Mouse (Mus musculus): Measurements from ENCODE around the gene Tspan5. TPM values are rescaled to one million over a fixed set of nuclear protein-coding genes. Genes with fewer than 3 reads are reported as not detected.
A peak's percentile ranks its signal among the peaks of the same experiment; 100 is the strongest.

The Tspan5 gene
- total RNA-seq, 2 experiments from 2014 or later, result 184 to 208 TPM

- intact Hi-C loops (cut with DNase I), result loop anchor here (10.0 kb wide), 1 partner anchor 61 kb away; no protein-coding TSS in a partner anchor
Observed at GRCm38 (mm10) chr3:138886121-138886520, 144.1 kb downstream of the Tspan5 start.

DNA sequence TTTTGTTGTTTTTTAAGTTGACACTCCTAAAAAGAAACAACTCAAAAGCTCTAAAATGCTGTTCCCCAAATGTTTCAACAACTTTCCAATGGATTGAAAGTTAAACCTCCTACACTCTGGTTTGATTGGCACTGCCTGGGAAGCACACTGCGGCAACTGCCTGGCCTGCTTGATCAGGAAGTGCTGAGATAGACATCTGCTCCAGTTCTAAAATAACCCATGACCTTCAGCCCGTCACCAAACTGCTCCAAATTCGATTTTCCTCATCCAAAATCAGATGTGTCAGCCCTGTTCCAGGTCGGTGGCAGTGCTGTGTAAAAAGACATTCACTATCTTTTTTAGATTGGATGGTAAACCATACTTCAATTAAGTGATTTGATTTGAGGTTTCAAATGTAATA is 147.2 kb downstream of the Tspan5 start:
- intact Hi-C loops (cut with DNase I), result loop anchor here (10.0 kb wide), 1 partner anchor 64 kb away; no protein-coding TSS in a partner anchor

More at GRCm38 (mm10) chr3:138886121-138886520, 144.1 kb downstream of the Tspan5 start:
- no peak for DNase-seq (ENCODE audit: extremely low spot score in 1 of 2, low spot score in 2 of 2)

GRCm38 (mm10) chr3:138889769-138890295 is 147.8 kb downstream of the Tspan5 start:
- no peak for DNase-seq (ENCODE audit: extremely low spot score in 1 of 2, low spot score in 2 of 2)
- intact Hi-C loops (cut with DNase I), result loop anchor here (10.0 kb wide), 1 partner anchor 65 kb away; no protein-coding TSS in a partner anchor

More for the DNA sequence above, 147.2 kb downstream of the Tspan5 start:
- DNase-seq (ENCODE audit: extremely low spot score in 1 of 2, low spot score in 2 of 2), result no peak

GRCm38 (mm10) chr3:138893520-138893919 is 151.5 kb downstream of the Tspan5 start:
- intact Hi-C loops (cut with DNase I), result no loop called here
- no peak for DNase-seq (ENCODE audit: extremely low spot score in 1 of 2, low spot score in 2 of 2)

- intact Hi-C loops (cut with DNase I), result no loop called here
- DNase-seq (ENCODE audit: extremely low spot score in 1 of 2, low spot score in 2 of 2), result no peak
Observed at GRCm38 (mm10) chr3:138897500-138897899, 155.5 kb downstream of the Tspan5 start.

DNA sequence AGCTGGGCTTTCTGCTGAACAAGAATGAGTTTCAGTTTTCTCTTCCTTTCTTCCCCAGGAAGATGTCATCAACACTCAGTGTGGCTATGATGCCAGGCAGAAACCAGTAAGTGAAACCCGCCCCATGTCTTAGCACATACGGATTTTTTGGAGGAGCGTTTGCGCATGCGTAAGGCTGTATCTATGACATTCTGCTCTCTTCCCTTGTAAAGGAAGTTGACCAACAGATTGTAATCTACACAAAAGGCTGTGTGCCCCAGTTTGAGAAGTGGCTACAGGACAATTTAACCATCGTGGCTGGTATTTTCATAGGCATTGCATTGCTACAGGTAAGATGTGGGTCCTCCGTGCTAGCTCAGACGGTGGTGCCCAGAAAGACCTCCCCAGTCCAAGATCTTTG is 156.1 kb downstream of the Tspan5 start:
- no peak for DNase-seq (ENCODE audit: extremely low spot score in 1 of 2, low spot score in 2 of 2)
- intact Hi-C loops (cut with DNase I), result no loop called here

- no peak for DNase-seq (ENCODE audit: extremely low spot score in 1 of 2, low spot score in 2 of 2)
- intact Hi-C loops (cut with DNase I), result loop anchor here (10.0 kb wide), 1 partner anchor 256 kb away; no protein-coding TSS in a partner anchor
Observed at GRCm38 (mm10) chr3:138900571-138901141, 158.7 kb downstream of the Tspan5 start.

GRCm38 (mm10) chr3:138905678-138906077 is 163.7 kb downstream of the Tspan5 start:
- intact Hi-C loops (cut with DNase I), result loop anchor here (5.0 to 10.0 kb wide), 3 partner anchors 163 to 443 kb away; partner anchors contain the start of gene Tspan5
- peak in 1 of 2 experiments; percentile 68 for DNase-seq (ENCODE audit: extremely low spot score in 1 of 2, low spot score in 2 of 2)

DNA sequence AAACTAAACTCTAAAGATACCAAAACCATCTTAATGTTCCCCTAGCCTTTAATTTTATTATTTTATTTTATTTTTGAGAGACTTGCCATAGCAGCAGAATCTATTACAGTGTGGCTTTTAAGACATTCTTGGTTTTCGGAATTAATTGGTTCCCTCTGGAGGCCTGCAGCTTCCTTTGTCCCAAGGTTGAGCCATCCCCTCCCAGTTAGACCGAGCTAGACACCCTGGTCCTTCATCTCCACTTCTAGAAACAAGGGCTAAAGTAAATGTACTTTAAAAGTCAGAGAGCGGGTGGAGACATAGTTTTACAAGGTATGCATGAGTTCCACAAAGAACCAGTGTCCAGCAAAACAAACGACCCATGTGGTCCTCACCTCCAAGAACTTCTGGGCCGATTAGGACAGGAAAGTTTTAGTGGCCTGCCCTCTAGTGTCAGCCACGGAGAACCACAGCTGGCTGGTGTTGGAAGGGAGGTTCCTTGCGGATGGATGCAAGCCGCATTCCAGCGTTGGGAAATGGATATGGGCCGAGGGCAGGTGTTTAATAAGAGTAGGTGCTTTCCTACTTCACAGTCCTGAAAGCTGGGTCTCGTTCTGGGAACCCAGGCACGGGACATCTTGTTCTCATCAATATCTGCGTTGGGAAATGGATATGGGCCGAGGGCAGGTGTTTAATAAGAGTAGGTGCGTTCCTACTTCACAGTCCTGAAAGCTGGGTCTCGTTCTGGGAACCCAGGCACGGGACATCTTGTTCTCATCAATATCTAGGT is 164.3 kb downstream of the Tspan5 start:
- peak; percentile 56 to 77 for DNase-seq (ENCODE audit: extremely low spot score in 1 of 2, low spot score in 2 of 2)
- intact Hi-C loops (cut with DNase I), result loop anchor here (5.0 to 10.0 kb wide), 3 partner anchors 164 to 444 kb away; partner anchors contain the start of gene Tspan5

DNA sequence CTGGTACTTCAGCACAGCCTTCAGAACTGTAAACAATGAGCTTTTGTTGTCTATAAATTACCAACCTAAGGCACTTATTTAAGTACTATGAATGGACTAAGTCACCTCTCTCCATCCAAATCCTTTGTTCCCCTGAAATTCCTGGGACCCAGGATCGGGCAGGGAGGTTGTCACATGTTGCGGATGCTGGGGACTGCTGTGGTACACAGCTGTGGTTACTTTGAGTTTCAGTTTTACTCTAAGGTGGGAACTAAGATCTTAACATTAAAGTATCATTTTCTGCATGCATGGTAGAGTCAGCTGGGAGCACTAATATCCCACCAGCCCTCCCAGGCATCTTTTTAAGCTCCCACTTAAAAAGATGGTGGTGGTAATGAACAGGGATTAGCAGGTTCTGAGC is 167.3 kb downstream of the Tspan5 start:
- no peak for DNase-seq (ENCODE audit: extremely low spot score in 1 of 2, low spot score in 2 of 2)
- intact Hi-C loops (cut with DNase I), result loop anchor here (5.0 to 10.0 kb wide), 3 partner anchors 167 to 447 kb away; partner anchors contain the start of gene Tspan5

DNA sequence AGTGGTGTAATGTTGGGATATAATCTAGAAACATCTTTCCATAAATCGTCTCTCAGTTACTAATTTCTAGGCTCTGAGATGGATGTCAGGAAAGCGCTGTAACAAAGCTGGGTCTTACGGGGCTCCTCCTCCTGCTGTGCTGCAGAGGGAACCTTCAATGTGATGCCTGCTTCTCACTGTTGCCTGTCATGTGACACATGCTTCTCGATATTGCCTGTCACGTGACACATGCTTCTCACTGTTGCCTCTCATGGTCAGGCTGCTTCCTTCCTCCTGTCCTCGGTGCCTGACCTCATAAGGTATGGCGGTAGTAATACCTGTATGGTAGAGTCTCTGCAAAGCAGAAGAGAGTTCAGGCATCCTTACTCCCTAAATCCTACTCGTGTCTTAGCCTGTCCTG is 170.5 kb downstream of the Tspan5 start:
- no peak for DNase-seq (ENCODE audit: extremely low spot score in 1 of 2, low spot score in 2 of 2)
- intact Hi-C loops (cut with DNase I), result no loop called here

DNA sequence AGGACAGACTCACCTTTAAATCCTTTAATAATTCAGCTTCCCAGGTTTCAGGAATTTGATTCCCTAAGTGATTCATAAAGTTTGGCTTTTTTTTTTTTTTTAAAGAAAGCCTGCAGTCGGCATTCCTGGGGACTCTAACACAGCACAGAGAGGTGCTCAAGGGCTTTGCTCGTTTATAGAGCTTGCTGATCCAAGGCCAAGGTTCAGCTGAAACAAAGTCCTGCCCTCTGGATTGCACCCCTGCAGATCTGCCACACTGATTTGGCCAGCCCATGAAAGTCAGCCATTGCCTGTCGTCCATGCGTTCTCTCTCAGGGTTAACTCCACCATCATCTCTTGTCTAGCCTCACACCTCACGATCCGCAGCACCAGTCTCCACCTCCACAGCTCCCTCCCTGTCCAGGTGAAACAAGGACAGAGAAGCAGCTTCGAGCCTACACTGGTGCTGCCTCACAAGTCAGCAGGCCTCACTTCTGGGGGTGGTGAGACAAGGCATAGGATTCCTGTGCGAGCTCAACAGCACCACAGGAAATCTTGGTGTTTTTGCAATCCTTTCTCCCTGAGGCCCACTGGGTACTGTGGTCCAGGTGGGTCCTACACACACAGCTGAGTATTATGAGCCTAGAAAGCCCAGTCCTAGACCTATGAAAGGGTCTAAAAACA is 172.8 kb downstream of the Tspan5 start:
- DNase-seq (ENCODE audit: extremely low spot score in 1 of 2, low spot score in 2 of 2), result no peak
- intact Hi-C loops (cut with DNase I), result no loop called here

DNA sequence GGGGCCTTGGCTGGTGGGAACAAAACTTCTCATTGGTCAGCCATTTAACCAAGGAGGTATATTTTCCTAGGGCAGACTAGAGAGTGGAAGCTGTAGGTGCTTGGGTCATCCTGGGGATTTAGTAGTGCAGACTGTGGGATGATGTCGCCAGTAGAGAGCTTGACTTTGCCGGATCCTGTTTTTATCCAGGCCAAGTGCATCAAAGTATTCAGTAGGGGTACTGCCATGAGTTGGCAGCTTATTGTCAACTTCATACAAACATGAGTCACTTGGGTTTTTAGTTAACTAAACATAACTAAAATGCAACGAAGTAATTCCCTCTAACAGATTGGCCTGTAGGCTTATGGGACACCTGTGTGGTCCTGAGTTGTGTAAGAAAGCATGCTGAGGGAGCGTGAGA is 174.6 kb downstream of the Tspan5 start:
- intact Hi-C loops (cut with DNase I), result no loop called here
- no peak for DNase-seq (ENCODE audit: extremely low spot score in 1 of 2, low spot score in 2 of 2)

GRCm38 (mm10) chr3:138917016-138917415 is 175.0 kb downstream of the Tspan5 start:
- intact Hi-C loops (cut with DNase I), result no loop called here
- no peak for DNase-seq (ENCODE audit: extremely low spot score in 1 of 2, low spot score in 2 of 2)

DNA sequence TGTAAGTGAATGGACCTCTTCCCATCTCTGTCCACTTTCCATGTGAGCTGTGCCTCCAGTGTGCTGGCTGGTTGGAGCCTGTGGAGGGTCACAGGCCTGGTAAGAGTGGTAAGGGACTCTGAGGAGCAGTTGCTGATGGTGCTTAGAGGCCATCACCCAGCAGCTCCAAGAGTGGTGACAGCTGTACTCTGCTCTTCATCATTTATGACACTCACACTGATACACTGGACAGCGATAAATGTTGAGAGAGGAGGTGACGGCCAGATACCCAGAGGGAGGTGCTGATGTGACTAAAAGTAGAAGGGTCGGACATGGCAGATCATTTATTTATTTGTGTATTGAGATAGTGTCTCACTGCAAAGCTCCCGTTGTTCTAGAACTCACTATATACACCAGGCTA is 176.2 kb downstream of the Tspan5 start:
- no peak for DNase-seq (ENCODE audit: extremely low spot score in 1 of 2, low spot score in 2 of 2)
- intact Hi-C loops (cut with DNase I), result no loop called here

GRCm38 (mm10) chr3:138926161-138926560 is 184.2 kb downstream of the Tspan5 start:
- no peak for DNase-seq (ENCODE audit: extremely low spot score in 1 of 2, low spot score in 2 of 2)
- intact Hi-C loops (cut with DNase I), result no loop called here

DNA sequence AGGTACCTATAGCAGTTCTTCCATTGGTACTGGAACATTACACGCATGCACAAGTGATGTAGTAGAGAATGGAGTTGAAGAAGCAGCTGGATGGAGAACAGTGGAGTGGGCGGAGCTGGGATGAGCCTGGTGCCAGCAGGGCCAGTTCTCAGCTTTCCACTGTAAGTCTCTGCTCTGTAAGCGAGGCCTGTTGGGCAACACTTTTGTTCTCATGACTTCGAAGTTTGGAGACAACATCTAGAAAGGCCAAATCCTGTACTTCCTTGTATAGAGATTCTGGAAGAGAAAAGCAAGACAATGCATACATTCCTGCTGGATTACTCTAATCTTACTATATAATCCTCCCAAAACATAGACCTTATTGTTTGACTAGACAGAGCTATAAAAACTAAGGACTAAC is 185.4 kb downstream of the Tspan5 start:
- DNase-seq (ENCODE audit: extremely low spot score in 1 of 2, low spot score in 2 of 2), result no peak
- intact Hi-C loops (cut with DNase I), result no loop called here

DNA sequence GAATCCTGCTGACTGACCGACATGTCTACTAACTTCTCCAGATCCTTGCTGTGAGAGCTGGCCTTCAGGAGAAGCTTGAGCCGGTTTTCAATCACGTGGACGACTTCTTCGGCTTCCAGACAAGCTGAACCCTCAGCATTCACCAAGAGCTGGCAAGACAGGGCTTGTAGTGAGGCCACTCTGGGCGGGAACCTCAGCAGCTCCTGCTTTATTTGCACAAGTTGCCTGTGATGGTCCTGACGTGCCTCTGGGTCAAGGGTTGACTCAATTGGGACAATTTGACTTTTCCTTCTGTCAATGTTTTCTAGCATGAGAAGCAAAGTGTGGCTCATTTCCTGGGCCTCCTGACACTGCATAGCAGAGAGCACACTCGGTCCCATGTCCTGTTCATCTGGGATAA is 194.8 kb downstream of the Tspan5 start:
- DNase-seq (ENCODE audit: extremely low spot score in 1 of 2, low spot score in 2 of 2), result no peak
- intact Hi-C loops (cut with DNase I), result no loop called here

- no peak for DNase-seq (ENCODE audit: extremely low spot score in 1 of 2, low spot score in 2 of 2)
- intact Hi-C loops (cut with DNase I), result no loop called here
Observed at GRCm38 (mm10) chr3:138937241-138937640, 195.2 kb downstream of the Tspan5 start.
